Mouse (Mus musculus) small intestine, adult 2 months (tissue): Measurements from ENCODE around the gene Spp2.

Source experiments
- CTCF ChIP-seq: fragments of 200-500 bp; IDR thresholded peaks from 2 replicates; pipeline ENCODE4 v1.5.1; 2012; ENCODE audit warnings: low read depth, mild to moderate bottlenecking, control low read depth, inconsistent platforms, low read length, moderate library complexity, mixed read lengths; ENCODE audit not compliant: insufficient replicate concordance, insufficient read length; ENCODE audit errors: extremely low read depth
- POLR2A ChIP-seq: fragments of 200-500 bp; IDR thresholded peaks from 2 replicates; pipeline ENCODE4 v1.6.1; 2012; ENCODE audit warnings: low read depth, mild to moderate bottlenecking, control low read depth, inconsistent platforms, low read length, moderate library complexity

GRCm38 (mm10) chr1:88424602-88425252 lies 18.0 kb downstream of the Spp2 start:
- TF ChIP-seq POLR2A (no peak), CTCF (peak; percentile 90; the same call in 1 of the 2 replicates)
